Mouse (Mus musculus) 3134 (cell line): ENCODE measurements at regions not wholly inside any gene's neighbourhood (a gene's known extent, or its start where the extent isn't known, plus 50 kb on each side); places are given as distances from the start of the nearest gene placed in this dataset.

ENCODE experiments used
- DNase-seq: peaks from one replicate; pipeline ENCODE4 v3.0.0-alpha.2; 2011; ENCODE audit warnings: low spot score; ENCODE audit not compliant: insufficient read length; ENCODE audit errors: extremely low read depth

GRCm38 (mm10) chr8:82476708-82477425 is 73.8 kb upstream of the Il15 start:
- DNase-seq, result no peak

DNA sequence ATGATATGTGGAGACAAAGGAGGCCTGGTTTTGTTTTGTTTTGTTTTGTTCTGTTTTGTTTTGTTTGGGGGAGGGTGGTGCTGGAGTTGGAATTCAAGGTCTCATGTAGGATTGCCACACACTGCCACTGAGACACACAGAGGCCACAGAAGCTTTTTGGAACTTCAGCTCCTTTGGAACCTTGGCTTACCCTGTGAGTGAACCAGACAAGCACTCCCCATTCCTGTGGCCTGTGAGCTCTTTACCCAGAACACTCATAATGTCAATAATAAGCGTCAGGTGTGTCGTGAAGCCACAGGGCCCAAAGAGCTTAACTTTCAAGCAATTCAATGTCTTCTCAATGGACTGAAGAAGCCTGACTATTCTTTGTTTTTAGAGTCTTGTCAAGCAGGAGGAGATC is 70.2 kb upstream of the Il15 start:
- no peak for DNase-seq

DNA sequence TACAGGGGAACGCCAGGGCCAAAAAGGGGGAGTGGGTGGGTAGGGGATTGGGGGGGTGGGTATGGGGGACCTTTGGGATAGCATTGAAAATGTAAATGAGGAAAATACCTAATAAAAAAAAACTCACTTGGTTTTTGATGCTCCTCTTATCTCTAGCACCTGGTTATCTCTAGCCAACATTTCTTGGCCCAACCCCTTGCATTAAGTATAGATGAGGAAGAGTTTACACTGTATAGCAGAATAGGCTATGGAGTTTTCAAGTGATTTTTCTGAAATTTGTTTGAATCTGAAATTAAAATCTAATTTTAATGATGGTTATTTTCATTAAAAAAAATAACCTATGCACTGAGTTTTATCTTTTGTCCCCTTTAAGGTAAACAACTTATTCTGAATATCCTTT is 68.8 kb upstream of the Il15 start:
- DNase-seq, result no peak

DNA sequence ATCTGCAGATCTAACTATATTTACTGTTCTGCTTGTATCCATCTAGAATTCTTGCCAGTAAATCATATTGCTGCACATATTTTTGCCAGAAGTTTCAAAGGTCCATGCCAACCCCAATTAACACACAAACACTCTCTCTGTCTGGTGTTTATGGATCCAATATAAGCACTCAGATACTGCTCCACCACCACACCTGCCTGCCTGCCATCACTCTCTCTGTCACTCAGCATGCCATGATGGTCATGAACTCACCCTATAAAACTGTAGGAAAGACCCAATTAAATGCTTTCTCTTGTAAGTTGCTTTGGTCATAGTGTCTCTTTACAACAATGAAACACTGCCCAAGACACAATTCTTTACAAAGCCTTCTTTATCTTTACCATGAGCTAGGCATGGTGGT is 66.8 kb upstream of the Il15 start:
- DNase-seq, result no peak

GRCm38 (mm10) chr8:82462841-82463240 is 59.8 kb upstream of the Il15 start:
- DNase-seq, result no peak

GRCm38 (mm10) chr8:82459007-82459406 is 56.0 kb upstream of the Il15 start:
- DNase-seq, result no peak

DNA sequence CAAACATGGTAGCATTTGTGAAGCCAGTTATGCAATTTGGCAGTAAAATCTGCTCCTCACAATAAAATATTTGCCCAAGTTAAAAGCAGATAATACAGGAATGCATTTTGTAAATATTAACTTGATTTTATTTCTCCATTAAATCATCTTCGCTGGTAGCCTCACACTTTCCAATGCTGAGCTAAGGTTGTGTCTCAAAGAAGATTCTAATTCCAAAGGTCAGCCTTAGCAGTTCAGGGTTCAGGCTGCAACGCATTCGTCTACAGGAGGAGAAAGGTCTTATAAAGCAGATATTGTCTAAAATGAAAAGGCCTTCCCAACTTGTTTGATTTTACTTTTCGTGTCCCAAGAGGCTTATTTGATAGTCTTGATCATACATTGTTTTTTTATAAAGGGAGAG is 51.0 kb upstream of the Il15 start:
- DNase-seq, result no peak
